Mouse (Mus musculus) midbrain, embryonic 10.5 days (tissue): ENCODE data around the gene Dennd2a. TPM values are rescaled to one million over a fixed set of nuclear protein-coding genes. Genes with fewer than 3 reads are reported as not detected.
"Not testable (repeated sequence)": the region's sequence is repeated elsewhere in the genome, so short reads cannot be mapped to it uniquely, and the experiment has no call there.

ENCODE experiments used
- DNase-seq: peaks from one replicate; pipeline ENCODE4 v3.0.0-alpha.2; 2017; ENCODE audit warnings: low spot score
- H3K27ac ChIP-seq: fragments of 300-500 bp; sonication (generic); replicated peaks from 2 replicates; pipeline ENCODE4 v1.5.1; 2016; ENCODE audit warnings: mild to moderate bottlenecking
- H3K27me3 ChIP-seq: fragments of 300-500 bp; sonication (generic); 2 replicates; pipeline ENCODE4 v1.6.1; 2016; ENCODE audit warnings: low read depth, mild to moderate bottlenecking; ENCODE audit not compliant: poor library complexity, severe bottlenecking
- H3K36me3 ChIP-seq: fragments of 300-500 bp; sonication (generic); 2 replicates; pipeline ENCODE4 v1.6.1; 2016; ENCODE audit warnings: mild to moderate bottlenecking, moderate library complexity
- H3K4me1 ChIP-seq: fragments of 300-500 bp; sonication (generic); 2 replicates; pipeline ENCODE4 v1.6.1; 2016
- H3K4me3 ChIP-seq: fragments of 300-500 bp; sonication (generic); 2 replicates; pipeline ENCODE4 v1.5.1; 2016; ENCODE audit warnings: mild to moderate bottlenecking, moderate library complexity
- H3K9me3 ChIP-seq: fragments of 300-500 bp; sonication (generic); replicated peaks from 2 replicates; pipeline ENCODE4 v1.6.1; 2016; ENCODE audit warnings: mild to moderate bottlenecking
- WGBS: fragments of 180-500 bp; shearing (Covaris S2); methylation state at CpG from one replicate; pipeline ENCODE4 v1.1.7; 2016; 5-methylcytosine and 5-hydroxymethylcytosine counted together
- polyA plus RNA-seq: library from polyadenylated mRNA; unstranded; fragments of >200 nt; fragmentation: Nextera tagmentation; extraction: Ambion mirVana; gene quantifications from 2 replicates; pipeline ENCODE4 v1.2.1, GENCODE M21; 2016

Dennd2a gene
- polyA plus RNA-seq, 1 experiment from 2014 or later: 42.3 TPM

DNA sequence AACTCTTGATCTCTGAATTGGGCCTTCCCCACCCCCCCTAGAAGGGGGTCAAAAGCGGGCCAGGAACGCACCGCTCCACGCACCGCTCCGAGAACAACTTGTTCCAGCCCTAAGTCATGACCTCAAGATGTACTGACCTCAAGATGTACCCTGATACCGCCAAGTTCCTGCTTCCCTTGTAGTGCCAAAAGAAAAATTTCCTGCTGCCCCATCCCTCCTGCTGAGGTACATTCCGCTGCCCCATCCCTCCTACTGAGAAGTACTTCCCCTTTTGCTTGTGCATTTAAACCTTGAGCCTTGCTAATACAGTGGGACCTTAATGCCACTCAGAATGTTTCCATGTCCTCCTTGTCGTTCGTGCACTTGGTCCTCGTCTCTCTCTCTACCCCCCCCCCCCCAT is 126.9 kb downstream of the Dennd2a start:
- no peak for DNase-seq
- H3K27ac ChIP-seq: no peak overlapping the region
- no peaks in the 10 kb centered on the region for H3K9me3 ChIP-seq
- no peak overlapping the region for H3K4me3 ChIP-seq
- H3K4me1 ChIP-seq: peaks cover 17% of the 10 kb centered on the region
- no peaks in the 10 kb centered on the region for H3K27me3 ChIP-seq
- no peaks in the 10 kb centered on the region for H3K36me3 ChIP-seq
- 76% methylated on average over 11 of the region's 11 CpGs for whole genome bisulfite sequencing

DNA sequence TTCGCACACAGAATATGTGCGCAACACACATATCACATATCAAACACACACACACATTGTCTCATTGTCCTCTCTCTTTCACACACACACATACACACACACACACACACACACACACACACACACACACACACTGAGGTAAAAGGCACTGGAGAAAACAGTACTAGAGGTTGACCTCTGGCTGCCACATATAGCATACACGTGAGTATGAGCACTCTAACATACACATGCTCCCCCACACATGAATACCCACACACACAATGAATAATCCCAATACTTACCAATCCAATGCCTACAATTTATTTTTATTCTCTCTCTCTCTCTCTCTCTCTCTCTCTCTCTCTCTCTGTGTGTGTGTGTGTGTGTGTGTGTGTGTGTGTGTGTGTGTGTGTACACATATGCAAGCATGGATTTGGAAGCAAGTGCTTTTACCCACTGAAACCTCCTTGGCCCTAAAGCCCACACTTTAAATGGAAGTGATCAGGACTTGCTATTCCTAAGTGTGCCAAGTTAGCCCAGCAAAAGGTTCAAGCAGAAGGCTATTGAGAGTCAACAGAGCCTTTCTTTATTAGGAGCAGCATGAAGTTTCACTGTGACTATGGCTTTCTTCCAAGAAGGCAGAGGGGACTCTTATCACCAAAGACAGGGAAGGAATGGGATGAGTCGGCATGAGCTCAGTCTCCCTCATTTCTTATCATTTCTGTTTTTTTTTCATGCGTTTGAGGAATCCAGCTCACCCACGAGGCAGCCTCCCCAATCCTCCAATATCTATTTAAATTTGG is 128.5 kb downstream of the Dennd2a start:
- WGBS: 91% methylated on average over 6 of the region's 6 CpGs
- H3K27me3 ChIP-seq: no peaks in the 10 kb centered on the region
- no peaks in the 10 kb centered on the region for H3K9me3 ChIP-seq
- H3K27ac ChIP-seq: no peak overlapping the region
- no peaks in the 10 kb centered on the region for H3K36me3 ChIP-seq
- DNase-seq: no peak
- H3K4me3 ChIP-seq: no peak overlapping the region
- peaks cover 1% of the 10 kb centered on the region; the same call in 1 of the 2 replicates for H3K4me1 ChIP-seq

DNA sequence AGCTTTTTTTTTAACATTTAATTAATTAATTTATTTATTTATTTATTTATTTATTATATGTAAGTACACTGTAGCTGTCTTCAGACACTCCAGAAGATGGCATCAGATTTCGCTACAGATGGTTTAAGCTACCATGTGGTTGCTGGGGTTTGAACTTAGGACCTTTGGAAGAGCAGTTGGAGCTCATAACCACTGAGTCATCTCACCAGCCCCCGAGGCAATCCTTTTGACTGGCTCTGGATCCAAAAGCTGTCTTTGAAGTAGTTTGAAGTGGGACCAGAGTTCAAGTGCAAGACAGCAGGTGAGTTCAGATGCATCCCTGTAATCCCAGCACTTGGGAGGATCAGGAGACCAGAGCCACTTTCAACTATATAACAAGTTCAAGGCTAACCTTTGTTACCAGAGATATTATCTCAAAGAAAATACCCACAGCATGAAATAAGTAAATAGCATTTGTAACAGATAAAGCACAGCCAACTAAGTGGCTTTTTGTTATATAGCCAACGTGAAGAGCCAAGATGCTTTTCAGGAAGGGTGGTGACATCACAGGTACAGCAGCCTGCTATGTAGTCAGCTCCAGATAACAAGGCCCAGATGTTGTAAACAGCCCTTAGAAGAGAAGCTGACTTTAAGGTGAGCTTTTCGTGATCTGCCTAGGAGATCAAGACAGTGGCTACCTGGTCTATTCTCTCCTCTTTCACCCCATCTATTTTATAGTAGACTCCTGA is 130.2 kb downstream of the Dennd2a start:
- H3K9me3 ChIP-seq: no peaks in the 10 kb centered on the region
- 82% methylated on average over 4 of the region's 4 CpGs for WGBS
- H3K4me1 ChIP-seq: no peaks in the 10 kb centered on the region
- H3K4me3 ChIP-seq: no peak overlapping the region
- no peak for DNase-seq
- no peak overlapping the region for H3K27ac ChIP-seq
- H3K36me3 ChIP-seq: no peaks in the 10 kb centered on the region
- peaks cover 4% of the 10 kb centered on the region; the same call in 1 of the 2 replicates for H3K27me3 ChIP-seq

- no peak overlapping the region for H3K27ac ChIP-seq
- H3K4me1 ChIP-seq: no peaks in the 10 kb centered on the region
- H3K4me3 ChIP-seq: no peak overlapping the region
- H3K27me3 ChIP-seq: peaks cover 10% of the 10 kb centered on the region; the same call in 1 of the 2 replicates
- DNase-seq: no peak
- WGBS: 80% methylated on average over 4 of the region's 4 CpGs
- no peaks in the 10 kb centered on the region for H3K9me3 ChIP-seq
- H3K36me3 ChIP-seq: no peaks in the 10 kb centered on the region
These were observed 130.9 kb downstream of the Dennd2a start for GRCm38 (mm10) chr6:39426725-39427124.

- Histone ChIP-seq H3K4me1 (peaks cover 7% of the 10 kb centered on the region), H3K27me3 (peaks cover 13% of the 10 kb centered on the region; the same call in 1 of the 2 replicates), H3K27ac (no peak overlapping the region), H3K36me3 (no peaks in the 10 kb centered on the region), H3K9me3 (no peaks in the 10 kb centered on the region), H3K4me3 (no peak overlapping the region)
- WGBS: 84% methylated on average over 2 of the region's 2 CpGs
- DNase-seq: no peak
These were observed 132.5 kb downstream of the Dennd2a start for GRCm38 (mm10) chr6:39425181-39425580.

DNA sequence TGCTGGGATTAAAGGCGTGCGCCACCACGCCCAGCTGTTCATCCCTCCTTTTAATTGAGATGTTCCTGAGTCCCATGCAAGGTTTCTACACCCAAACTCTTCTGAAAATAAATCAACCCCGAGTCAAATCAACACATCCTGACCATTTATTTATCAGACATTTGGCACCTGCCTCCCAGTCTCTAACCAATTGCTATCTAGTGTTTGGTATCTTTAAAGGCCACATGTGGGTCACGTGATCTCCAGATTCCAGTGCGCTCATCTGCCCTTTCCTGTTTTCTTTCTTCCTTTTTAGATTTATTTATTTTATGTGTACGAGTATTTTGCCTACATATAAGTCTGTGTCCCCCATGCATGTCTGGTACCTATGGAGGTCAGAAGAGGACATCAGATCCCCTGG is 134.0 kb downstream of the Dennd2a start:
- Histone ChIP-seq H3K27ac (no peak overlapping the region), H3K9me3 (no peaks in the 10 kb centered on the region), H3K27me3 (peaks cover 14% of the 10 kb centered on the region; the same call in 1 of the 2 replicates), H3K36me3 (no peaks in the 10 kb centered on the region), H3K4me1 (peaks cover 13% of the 10 kb centered on the region), H3K4me3 (no peak overlapping the region)
- no peak for DNase-seq
- 87% methylated on average over 7 of the region's 7 CpGs for WGBS

GRCm38 (mm10) chr6:39423130-39423551 is 134.5 kb downstream of the Dennd2a start:
- Histone ChIP-seq H3K9me3 (no peaks in the 10 kb centered on the region), H3K4me3 (no peak overlapping the region), H3K36me3 (no peaks in the 10 kb centered on the region), H3K4me1 (peaks cover 19% of the 10 kb centered on the region), H3K27me3 (peaks cover 19% of the 10 kb centered on the region; the same call in 1 of the 2 replicates), H3K27ac (no peak overlapping the region)
- DNase-seq: no peak
- WGBS: 64% methylated on average over 6 of the region's 6 CpGs

GRCm38 (mm10) chr6:39420867-39421266 is 136.8 kb downstream of the Dennd2a start:
- peaks cover 23% of the 10 kb centered on the region for H3K4me1 ChIP-seq
- no peaks in the 10 kb centered on the region for H3K9me3 ChIP-seq
- no peak for DNase-seq
- H3K27me3 ChIP-seq: peaks cover 23% of the 10 kb centered on the region; the same call in 1 of the 2 replicates
- no peak overlapping the region for H3K27ac ChIP-seq
- H3K4me3 ChIP-seq: peak overlapping the region; percentile 100
- 44% methylated on average over 4 of the region's 4 CpGs for WGBS
- peaks cover 8% of the 10 kb centered on the region for H3K36me3 ChIP-seq

GRCm38 (mm10) chr6:39419851-39420721 is 137.6 kb downstream of the Dennd2a start, which contains the start of gene Mkrn1:
Mkrn1 (minus strand) TSS chr6:39420462.
- peaks cover 23% of the 10 kb centered on the region for H3K4me1 ChIP-seq
- H3K4me3 ChIP-seq: peak within 1 kb of the TSS; percentile 100
- H3K9me3 ChIP-seq: no peaks in the 10 kb centered on the region
- H3K27me3 ChIP-seq: peaks cover 23% of the 10 kb centered on the region; the same call in 1 of the 2 replicates
- peaks cover 9% of the 10 kb centered on the region for H3K36me3 ChIP-seq
- DNase-seq: peak; percentile 89
- peak within 1 kb of the TSS; percentile 95 for H3K27ac ChIP-seq
- under 1% methylated on average over 82 of the region's 82 CpGs for WGBS

- Histone ChIP-seq H3K27ac (peak overlapping the region; percentile 95), H3K4me1 (peaks cover 23% of the 10 kb centered on the region), H3K27me3 (peaks cover 23% of the 10 kb centered on the region; the same call in 1 of the 2 replicates), H3K4me3 (peak overlapping the region; percentile 100), H3K9me3 (no peaks in the 10 kb centered on the region), H3K36me3 (peaks cover 9% of the 10 kb centered on the region)
- WGBS: under 1% methylated on average over 43 of the region's 43 CpGs
- DNase-seq: no peak
These were observed 138.2 kb downstream of the Dennd2a start for GRCm38 (mm10) chr6:39419386-39419850.

DNA sequence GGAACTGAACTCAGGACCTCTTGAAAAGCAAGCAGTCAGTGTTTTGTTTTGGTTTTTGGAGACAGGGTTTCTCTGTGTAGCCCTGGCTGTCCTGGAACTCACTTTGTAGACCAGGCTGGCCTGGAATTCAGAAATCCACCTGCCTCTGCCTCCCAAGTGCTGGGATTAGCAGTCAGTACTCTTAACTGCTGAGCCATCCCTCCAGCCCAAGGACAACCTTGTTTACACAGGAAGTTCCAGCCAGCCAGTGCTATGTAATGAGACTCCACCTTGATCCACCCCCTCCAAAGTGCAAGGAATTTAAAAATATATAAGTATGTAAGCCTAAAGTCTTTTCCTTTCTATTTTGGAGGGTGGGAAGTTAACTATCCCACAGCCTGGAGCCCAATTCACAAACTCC is 141.0 kb downstream of the Dennd2a start:
- not testable (repeated sequence) for H3K9me3 ChIP-seq, DNase-seq, H3K36me3 ChIP-seq, H3K27ac ChIP-seq, H3K4me3 ChIP-seq
- Histone ChIP-seq H3K27me3 (peaks cover 12% of the 10 kb centered on the region; the same call in 1 of the 2 replicates), H3K4me1 (peaks cover 23% of the 10 kb centered on the region)

GRCm38 (mm10) chr6:39415762-39416161 is 141.9 kb downstream of the Dennd2a start:
- no peak overlapping the region for H3K4me3 ChIP-seq
- peak; percentile 56 for DNase-seq
- H3K36me3 ChIP-seq: peaks cover 9% of the 10 kb centered on the region
- H3K27me3 ChIP-seq: peaks cover 10% of the 10 kb centered on the region; the same call in 1 of the 2 replicates
- peaks cover 21% of the 10 kb centered on the region for H3K4me1 ChIP-seq
- H3K27ac ChIP-seq: no peak overlapping the region
- no peaks in the 10 kb centered on the region for H3K9me3 ChIP-seq
- 56% methylated on average over 4 of the region's 5 CpGs for WGBS
